Comparison of ENCODE assay signal across 27 mouse cellular contexts in the genomic region with DNA sequence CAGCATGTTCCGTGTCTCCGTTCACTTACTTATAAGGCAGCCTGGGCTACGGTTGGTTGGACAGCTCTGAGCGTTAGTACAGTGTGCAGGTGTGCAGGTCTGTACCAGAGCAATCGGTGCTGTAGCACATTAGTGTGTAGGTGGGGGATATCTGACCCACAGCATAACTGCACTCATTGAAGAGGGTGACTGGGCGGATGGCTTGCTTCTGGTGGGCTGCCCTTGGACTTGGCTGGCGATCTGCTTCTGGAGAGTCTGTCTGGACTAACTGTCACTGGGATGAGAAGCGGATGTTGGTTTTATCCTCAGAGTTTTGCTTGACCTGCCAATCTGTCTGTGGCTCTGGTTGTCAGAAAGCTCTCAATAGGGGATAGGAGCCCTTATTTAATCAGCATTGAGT. TPM values are rescaled to one million over a fixed set of nuclear protein-coding genes. Genes with fewer than 3 reads are reported as not detected.
"Had no signal": no experiment of that assay in that cellular context is flagged by ENCODE, and none has a peak within 500 bp of the region (broad histone marks: within the 10 kb centered on the region; RNA-seq: fewer than 3 reads in every experiment).

No protein-coding gene starts in this region.

- H3K4me2 ChIP-seq: embryonic facial prominence, embryonic 12.5 days; embryonic facial prominence, embryonic 13.5 days; embryonic facial prominence, embryonic 15.5 days; forebrain, embryonic 12.5 days; forebrain, embryonic 13.5 days; forebrain, embryonic 15.5 days; heart, embryonic 11.5 days had no signal

- H3K27ac ChIP-seq: embryonic facial prominence, embryonic 10.5 days; embryonic facial prominence, embryonic 12.5 days; embryonic facial prominence, embryonic 13.5 days; embryonic facial prominence, embryonic 15.5 days; forebrain, embryonic 10.5 days; forebrain, embryonic 12.5 days; forebrain, embryonic 13.5 days; forebrain, embryonic 15.5 days; gastrocnemius, adult 2 months; heart, adult 2 months; heart, embryonic 10.5 days had no signal

- ATAC-seq: forebrain, embryonic 13.5 days; forebrain, embryonic 14.5 days; forebrain, embryonic 15.5 days; forebrain, embryonic 16.5 days; forebrain, postnatal 0 days had no signal

- H3K9ac ChIP-seq: embryonic facial prominence, embryonic 12.5 days; embryonic facial prominence, embryonic 13.5 days; embryonic facial prominence, embryonic 15.5 days; forebrain, embryonic 12.5 days; forebrain, embryonic 13.5 days; forebrain, embryonic 15.5 days; forebrain, postnatal 0 days had no signal

- H3K4me3 ChIP-seq: embryonic facial prominence, embryonic 10.5 days; embryonic facial prominence, embryonic 12.5 days; embryonic facial prominence, embryonic 13.5 days; embryonic facial prominence, embryonic 15.5 days; erythroblast, embryonic 14.5 days; forebrain, embryonic 10.5 days; forebrain, embryonic 12.5 days; forebrain, embryonic 13.5 days; forebrain, embryonic 15.5 days; gastrocnemius, adult 2 months; heart, adult 2 months; heart, embryonic 10.5 days had no signal

- H3K9me3 ChIP-seq: embryonic facial prominence, embryonic 10.5 days; embryonic facial prominence, embryonic 12.5 days; embryonic facial prominence, embryonic 13.5 days; embryonic facial prominence, embryonic 15.5 days; forebrain, embryonic 10.5 days; forebrain, embryonic 12.5 days; forebrain, embryonic 13.5 days; forebrain, embryonic 15.5 days; heart, embryonic 10.5 days had no signal

- H3K36me3 ChIP-seq: embryonic facial prominence, embryonic 10.5 days; embryonic facial prominence, embryonic 12.5 days; embryonic facial prominence, embryonic 13.5 days; embryonic facial prominence, embryonic 15.5 days; forebrain, embryonic 10.5 days; forebrain, embryonic 12.5 days; forebrain, embryonic 15.5 days; heart, embryonic 10.5 days had no signal

- DNase-seq: cerebellum, adult 9-11 months; cerebellum, postnatal 25 days; cerebellum, postnatal 36 days; embryo, embryonic 11 days; forebrain, postnatal 0 days; gastrocnemius, adult 2 months; gastrocnemius, postnatal 10 days; gastrocnemius, postnatal 14 days; gastrocnemius, postnatal 25 days; gastrocnemius, postnatal 36 days; heart, adult 11 months; heart, adult 18-20 months; heart, adult 2 months had no signal

RNA-seq across cellular contexts. Expression of a gene that starts 12.2 kb away (rescaled TPM):
- polyA plus RNA-seq: gonadal fat pad, adult 2 months; heart, adult 2 months had no signal
